Mouse (Mus musculus): ENCODE results near the gene Lamtor4.

Gene Lamtor4

GRCm38 (mm10) chr5:138299613-138300012 is 44.3 kb downstream of the Lamtor4 start:
- DNase-seq (ENCODE audit: low spot score in 2 of 2): no peak
